Mouse (Mus musculus) heart, embryonic 16.5 days (tissue): ENCODE measurements at regions not wholly inside any gene's neighbourhood (a gene's known extent, or its start where the extent isn't known, plus 50 kb on each side); places are given as distances from the start of the nearest gene placed in this dataset.

Experiments
- ATAC-seq: fragments of 200-750 bp; cut with Nextera tagmentation; replicated peaks from 2 replicates; pipeline ENCODE4 v1.8.0; 2017; ENCODE audit warnings: moderate number of reproducible peaks; ENCODE audit not compliant: insufficient read depth, low FRiP score; ENCODE audit errors: extremely low read depth
- H3K27ac ChIP-seq: fragments of 300-500 bp; sonication (generic); 2 replicates; pipeline ENCODE4 v1.5.1; 2014; ENCODE audit warnings: mild to moderate bottlenecking, low read length, control low read depth, moderate library complexity
- H3K27me3 ChIP-seq: fragments of 300-500 bp; sonication (generic); 2 replicates; pipeline ENCODE4 v1.6.1; 2014; ENCODE audit warnings: low read length, mixed read lengths; ENCODE audit not compliant: control insufficient read depth, insufficient read depth
- H3K36me3 ChIP-seq: fragments of 300-500 bp; sonication (generic); 2 replicates; pipeline ENCODE4 v1.6.1; 2014; ENCODE audit not compliant: control insufficient read depth, insufficient read depth
- H3K4me1 ChIP-seq: fragments of 300-500 bp; sonication (generic); 2 replicates; pipeline ENCODE4 v1.6.1; 2014; ENCODE audit warnings: low read length, mixed read lengths; ENCODE audit not compliant: control insufficient read depth, insufficient read depth
- H3K4me2 ChIP-seq: fragments of 300-500 bp; sonication (generic); 2 replicates; pipeline ENCODE4 v1.6.1; 2014; ENCODE audit warnings: low read depth, mild to moderate bottlenecking, control low read depth, low read length
- H3K4me3 ChIP-seq: fragments of 300-500 bp; sonication (generic); 2 replicates; pipeline ENCODE4 v1.5.1; 2014; ENCODE audit warnings: mild to moderate bottlenecking, control low read depth, low read length
- H3K9ac ChIP-seq: fragments of 300-500 bp; sonication (generic); 2 replicates; pipeline ENCODE4 v1.6.1; 2014; ENCODE audit warnings: low read length, control low read depth
- H3K9me3 ChIP-seq: fragments of 300-500 bp; sonication (generic); replicated peaks from 2 replicates; pipeline ENCODE4 v1.6.1; 2016; ENCODE audit warnings: low read length; ENCODE audit not compliant: control insufficient read depth
- WGBS: fragments of 180-500 bp; shearing (Covaris S2); extraction: QIAGEN DNeasy Blood & Tissue Kit; methylation state at CpG from one replicate; pipeline ENCODE4 v1.1.7; 2014; 5-methylcytosine and 5-hydroxymethylcytosine counted together

GRCm38 (mm10) chr12:46950223-46950779 is 131.6 kb upstream of the Nova1 start:
- Histone ChIP-seq H3K27me3 (no peaks in the 10 kb centered on the region), H3K4me2 (no peak overlapping the region), H3K9me3 (no peaks in the 10 kb centered on the region), H3K27ac (no peak overlapping the region), H3K4me1 (no peaks in the 10 kb centered on the region), H3K36me3 (no peaks in the 10 kb centered on the region), H3K4me3 (no peak overlapping the region), H3K9ac (no peak overlapping the region)
- ATAC-seq: no peak
- WGBS: 80% methylated on average over 3 of the region's 3 CpGs

- Histone ChIP-seq H3K27me3 (no peaks in the 10 kb centered on the region), H3K27ac (no peak overlapping the region), H3K9me3 (no peaks in the 10 kb centered on the region), H3K4me2 (no peak overlapping the region), H3K9ac (no peak overlapping the region), H3K4me1 (no peaks in the 10 kb centered on the region), H3K4me3 (no peak overlapping the region), H3K36me3 (no peaks in the 10 kb centered on the region)
- no peak for ATAC-seq
Observed at GRCm38 (mm10) chr12:46945707-46946106, 127.0 kb upstream of the Nova1 start.

GRCm38 (mm10) chr12:46931086-46931485 is 112.4 kb upstream of the Nova1 start:
- H3K9me3 ChIP-seq: no peaks in the 10 kb centered on the region
- ATAC-seq: no peak
- no peaks in the 10 kb centered on the region for H3K4me1 ChIP-seq
- H3K27me3 ChIP-seq: no peaks in the 10 kb centered on the region
- H3K9ac ChIP-seq: no peak overlapping the region
- no peaks in the 10 kb centered on the region for H3K36me3 ChIP-seq
- no peak overlapping the region for H3K4me3 ChIP-seq
- no peak overlapping the region for H3K27ac ChIP-seq
- no peak overlapping the region for H3K4me2 ChIP-seq

- no peak for ATAC-seq
- H3K4me3 ChIP-seq: no peak overlapping the region
- no peak overlapping the region for H3K4me2 ChIP-seq
- H3K9me3 ChIP-seq: no peaks in the 10 kb centered on the region
- H3K27ac ChIP-seq: no peak overlapping the region
- no peaks in the 10 kb centered on the region for H3K27me3 ChIP-seq
- 44% methylated on average over 4 of the region's 4 CpGs for WGBS
- no peaks in the 10 kb centered on the region for H3K36me3 ChIP-seq
- no peak overlapping the region for H3K9ac ChIP-seq
- H3K4me1 ChIP-seq: no peaks in the 10 kb centered on the region
Observed at GRCm38 (mm10) chr12:46917286-46917685, 98.6 kb upstream of the Nova1 start.

GRCm38 (mm10) chr12:46878164-46878563 is 59.4 kb upstream of the Nova1 start:
- H3K9me3 ChIP-seq: no peaks in the 10 kb centered on the region
- H3K27ac ChIP-seq: no peak overlapping the region
- no peak overlapping the region for H3K4me2 ChIP-seq
- H3K4me1 ChIP-seq: no peaks in the 10 kb centered on the region
- H3K9ac ChIP-seq: no peak overlapping the region
- H3K36me3 ChIP-seq: no peaks in the 10 kb centered on the region
- no peaks in the 10 kb centered on the region for H3K27me3 ChIP-seq
- H3K4me3 ChIP-seq: no peak overlapping the region
- ATAC-seq: no peak
- 82% methylated on average over 3 of the region's 3 CpGs for WGBS

- ATAC-seq: no peak
- no peak overlapping the region for H3K4me3 ChIP-seq
- H3K4me2 ChIP-seq: no peak overlapping the region
- H3K36me3 ChIP-seq: no peaks in the 10 kb centered on the region
- H3K9me3 ChIP-seq: no peaks in the 10 kb centered on the region
- no peak overlapping the region for H3K27ac ChIP-seq
- H3K27me3 ChIP-seq: no peaks in the 10 kb centered on the region
- H3K4me1 ChIP-seq: no peaks in the 10 kb centered on the region; the same call in 1 of the 2 replicates
- H3K9ac ChIP-seq: no peak overlapping the region
- WGBS: 18% methylated on average over 2 of the region's 2 CpGs
Observed at GRCm38 (mm10) chr12:46870130-46870529, 51.4 kb upstream of the Nova1 start.
